Mouse (Mus musculus) myocyte (in vitro differentiated cells): ENCODE data around the gene Sertad3.

Experiments
- E2F4 ChIP-seq: IDR thresholded peaks from one replicate; pipeline ENCODE4 v1.6.1; 2011; ENCODE audit warnings: mild to moderate bottlenecking, control low read depth, moderate library complexity; ENCODE audit not compliant: insufficient read depth
- MAX ChIP-seq: IDR thresholded peaks from one replicate; pipeline ENCODE4 v1.6.1; 2011; ENCODE audit warnings: low read depth, mild to moderate bottlenecking, control low read depth
- MYOD1 ChIP-seq, 3 experiments: IDR thresholded peaks; one replicate each; pipeline ENCODE4 v1.6.1; 2011; ENCODE audit warnings: control low read depth in 2 of 3, low read depth in 2 of 3, mild to moderate bottlenecking in 2 of 3, moderate library complexity in 1 of 3; ENCODE audit not compliant: insufficient read length in 2 of 3, control insufficient read depth in 1 of 3
- POLR2A ChIP-seq: IDR thresholded peaks from one replicate; pipeline ENCODE4 v1.6.1; 2011; ENCODE audit warnings: low read depth, mild to moderate bottlenecking, control low read depth, moderate library complexity; ENCODE audit not compliant: insufficient read length
- USF1 ChIP-seq: IDR thresholded peaks from one replicate; pipeline ENCODE4 v1.6.1; 2011; ENCODE audit warnings: low read depth, mild to moderate bottlenecking, control low read depth, moderate library complexity

DNA sequence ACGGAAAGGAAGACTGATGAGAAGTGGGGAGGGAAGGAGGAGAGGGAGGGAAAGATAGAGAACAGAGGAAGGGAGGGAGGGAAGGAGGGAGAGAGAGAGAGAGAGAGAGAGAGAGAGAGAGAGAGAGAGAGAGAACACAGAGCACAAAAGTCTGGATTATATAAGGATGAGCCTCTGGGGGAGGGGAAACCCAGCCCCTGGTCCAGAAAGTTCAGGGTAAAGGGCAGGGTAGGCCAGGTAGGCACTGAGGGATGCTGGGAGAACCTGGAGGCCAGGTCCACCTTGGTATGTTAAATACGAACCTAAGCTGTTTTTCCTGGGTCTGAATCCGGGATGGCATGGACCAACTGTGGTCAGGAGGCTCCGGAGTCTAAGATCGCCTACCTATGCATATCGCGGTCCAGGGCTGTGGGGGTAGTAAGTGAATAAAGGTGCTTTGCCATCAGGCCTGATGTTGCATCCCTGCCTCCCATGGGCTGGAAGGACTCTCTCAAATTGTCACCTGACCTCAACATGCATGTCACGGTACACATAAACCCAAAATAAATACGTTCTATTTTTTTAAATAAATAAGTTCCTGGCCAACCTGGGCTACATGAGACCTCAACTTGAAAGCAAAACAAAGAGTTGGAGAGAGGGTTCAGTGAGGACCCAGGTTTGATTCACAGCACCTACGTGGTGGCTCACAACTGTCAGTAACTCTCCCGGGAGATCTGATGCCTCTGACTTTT, 2.0 kb upstream of the Sertad3 start:
- TF ChIP-seq MAX (no peak), E2F4 (no peak), POLR2A (no peak), USF1 (no peak), MYOD1 (IDR thresholded peaks at IDR 0.05; ENCODE audit: control insufficient read depth in 1 of 3, insufficient read length in 2 of 3, low read depth in 2 of 3) (no peak)
